Mouse (Mus musculus): ENCODE results near the gene Evi2a.

- no peak for TF ChIP-seq HCFC1 (IDR thresholded peaks at IDR 0.05; ENCODE audit: borderline replicate concordance, insufficient read depth, low read length)
- TF ChIP-seq CHD2 (IDR thresholded peaks at IDR 0.05; ENCODE audit: low read depth, low read length), result no peak
Measured at GRCm38 (mm10) chr11:79519299-79519698, 11.1 kb downstream of the Evi2a start.

Data from ES-E14 (cell line).